Mouse (Mus musculus) stomach, embryonic 16.5 days (tissue): ENCODE data around the gene Spata25. TPM values are rescaled to one million over a fixed set of nuclear protein-coding genes. Genes with fewer than 3 reads are reported as not detected.

Experiments used
- ATAC-seq: fragments of 200-750 bp; cut with Nextera tagmentation; 2 replicates; pipeline ENCODE4 v1.8.0; 2017; ENCODE audit warnings: moderate number of reproducible peaks, moderate TSS enrichment; ENCODE audit not compliant: insufficient read depth, low FRiP score
- H3K27ac ChIP-seq: fragments of 300-500 bp; sonication (generic); 2 replicates; pipeline ENCODE4 v1.5.1; 2014; ENCODE audit warnings: low read length
- H3K27me3 ChIP-seq: fragments of 300-500 bp; sonication (generic); 2 replicates; pipeline ENCODE4 v1.6.1; 2014; ENCODE audit warnings: low read length, control low read depth, mixed read lengths; ENCODE audit not compliant: control insufficient read depth, insufficient read depth
- H3K36me3 ChIP-seq: fragments of 300-500 bp; sonication (generic); 2 replicates; pipeline ENCODE4 v1.6.1; 2014; ENCODE audit warnings: low read length; ENCODE audit not compliant: control insufficient read depth, insufficient read depth
- H3K4me1 ChIP-seq: fragments of 300-500 bp; sonication (generic); 2 replicates; pipeline ENCODE4 v1.6.1; 2014; ENCODE audit warnings: low read length, control low read depth, mixed read lengths; ENCODE audit not compliant: control insufficient read depth, insufficient read depth
- H3K4me2 ChIP-seq: fragments of 300-500 bp; sonication (generic); 2 replicates; pipeline ENCODE4 v1.6.1; 2014; ENCODE audit warnings: low read depth, low read length, mixed read lengths
- H3K4me3 ChIP-seq: fragments of 300-500 bp; sonication (generic); replicated peaks from 2 replicates; pipeline ENCODE4 v1.5.1; 2014; ENCODE audit warnings: mild to moderate bottlenecking, low read length
- H3K9ac ChIP-seq: fragments of 300-500 bp; sonication (generic); 2 replicates; pipeline ENCODE4 v1.6.1; 2014; ENCODE audit warnings: low read length
- H3K9me3 ChIP-seq: fragments of 300-500 bp; sonication (generic); replicated peaks from 2 replicates; pipeline ENCODE4 v1.6.1; 2016; ENCODE audit warnings: low read length, control low read depth; ENCODE audit not compliant: control insufficient read depth
- WGBS: fragments of 180-500 bp; shearing (Covaris S2); extraction: QIAGEN DNeasy Blood & Tissue Kit; methylation state at CpG from one replicate; pipeline ENCODE4 v1.1.7; 2014; 5-methylcytosine and 5-hydroxymethylcytosine counted together
- polyA plus RNA-seq: library from polyadenylated mRNA; unstranded; fragments of >200 nt; fragmentation: Nextera tagmentation; extraction: Ambion mirVana; gene quantifications from 2 replicates; pipeline ENCODE4 v1.2.1, GENCODE M21; 2015

The Spata25 gene
- polyA plus RNA-seq, 1 experiment from 2014 or later: not detected

- Histone ChIP-seq H3K36me3 (peaks cover 6% of the 10 kb centered on the region; the same call in 1 of the 2 replicates), H3K4me1 (peaks cover 11% of the 10 kb centered on the region), H3K27ac (no peak overlapping the region), H3K4me2 (no peak overlapping the region), H3K27me3 (no peaks in the 10 kb centered on the region), H3K9ac (no peak overlapping the region), H3K4me3 (no peak overlapping the region), H3K9me3 (no peaks in the 10 kb centered on the region)
- WGBS: 50% methylated on average over 17 of the region's 17 CpGs
- ATAC-seq: no peak
Measured at GRCm38 (mm10) chr2:164776801-164777200, 51.5 kb downstream of the Spata25 start.

Other genes starting within 250 kb of the Spata25 start
- gene Wfdc6a, start 243.1 kb downstream of the Spata25 start, polyA plus RNA-seq: 1.3 and 2.2 TPM in 2 replicates
- not detected in 2 replicates for gene Eppin, start 234.9 kb downstream of the Spata25 start, polyA plus RNA-seq
- not detected in 2 replicates for gene Wfdc6b, start 215.0 kb downstream of the Spata25 start, polyA plus RNA-seq
- not detected in 2 replicates for gene Wfdc8, start 214.9 kb downstream of the Spata25 start, polyA plus RNA-seq
- gene Wfdc16, start 189.7 kb downstream of the Spata25 start, polyA plus RNA-seq: not detected in 2 replicates
- gene Wfdc10, start 172.5 kb downstream of the Spata25 start, polyA plus RNA-seq: 0.79 TPM in 1 of 2 replicates, not detected in the other
- gene Wfdc9, start 172.0 kb downstream of the Spata25 start, polyA plus RNA-seq: not detected in 2 replicates
- gene Wfdc11, start 154.4 kb downstream of the Spata25 start, polyA plus RNA-seq: not detected in 2 replicates
- 4.2 and 5.5 TPM in 2 replicates for gene Wfdc13, start 143.4 kb downstream of the Spata25 start, polyA plus RNA-seq
- not detected in 2 replicates for gene Spint4, start 130.0 kb downstream of the Spata25 start, polyA plus RNA-seq
- not detected in 2 replicates for gene Spint5, start 113.2 kb downstream of the Spata25 start, polyA plus RNA-seq
- 1.3 and 1.9 TPM in 2 replicates for gene Wfdc3, start 82.6 kb downstream of the Spata25 start, polyA plus RNA-seq
- gene Dnttip1, start 82.6 kb downstream of the Spata25 start, polyA plus RNA-seq: 58.0 and 58.3 TPM in 2 replicates
- gene Ube2c, start 58.6 kb downstream of the Spata25 start, polyA plus RNA-seq: 332 and 335 TPM in 2 replicates
- gene Tnnc2, start 48.6 kb downstream of the Spata25 start, polyA plus RNA-seq: 15.7 and 377 TPM in 2 replicates
- gene Snx21, start 42.7 kb downstream of the Spata25 start, polyA plus RNA-seq: 26.3 and 26.5 TPM in 2 replicates
- gene Acot8, start 23.7 kb downstream of the Spata25 start, polyA plus RNA-seq: 23.8 and 23.9 TPM in 2 replicates
- 8.8 TPM in 2 replicates for gene Zswim3, start 23.4 kb downstream of the Spata25 start, polyA plus RNA-seq
- 15.6 and 16.5 TPM in 2 replicates for gene Zswim1, start 5.9 kb downstream of the Spata25 start, polyA plus RNA-seq
- gene Ctsa, start 4.3 kb upstream of the Spata25 start, polyA plus RNA-seq: 159 and 162 TPM in 2 replicates
- 7.2 and 7.9 TPM in 2 replicates for gene Neurl2, start 4.9 kb upstream of the Spata25 start, polyA plus RNA-seq
- 60.1 and 76.5 TPM in 2 replicates for gene Pltp, start 29.2 kb upstream of the Spata25 start, polyA plus RNA-seq
- gene Pcif1, start 50.8 kb upstream of the Spata25 start, polyA plus RNA-seq: 58.6 and 69.6 TPM in 2 replicates
- 11.3 and 12.4 TPM in 2 replicates for gene Zfp335, start 83.2 kb upstream of the Spata25 start, polyA plus RNA-seq
- gene Mmp9, start 112.2 kb upstream of the Spata25 start, polyA plus RNA-seq: 5.4 and 5.5 TPM in 2 replicates
- gene Slc12a5, start 132.3 kb upstream of the Spata25 start, polyA plus RNA-seq: 0.26 and 0.46 TPM in 2 replicates
- 49.5 and 49.9 TPM in 2 replicates for gene Ncoa5, start 206.3 kb upstream of the Spata25 start, polyA plus RNA-seq
- gene Cd40, start 227.1 kb upstream of the Spata25 start, polyA plus RNA-seq: 7.0 and 7.5 TPM in 2 replicates